Mouse (Mus musculus) brain, embryonic 14.5 days (tissue): Measurements from ENCODE around the gene Aknad1.

ENCODE experiments used
- CTCF ChIP-seq: fragments of 200-500 bp; IDR thresholded peaks from 2 replicates; pipeline ENCODE4 v1.5.1; 2012; ENCODE audit warnings: inconsistent platforms, mild to moderate bottlenecking, moderate library complexity, borderline replicate concordance; ENCODE audit not compliant: insufficient read depth, insufficient read length; ENCODE audit errors: extremely low read depth
- POLR2A ChIP-seq: fragments of 200-500 bp; IDR thresholded peaks from 2 replicates; pipeline ENCODE4 v1.6.1; 2012; ENCODE audit warnings: mild to moderate bottlenecking, inconsistent platforms, borderline replicate concordance; ENCODE audit not compliant: poor library complexity, insufficient read depth, insufficient read length, severe bottlenecking; ENCODE audit errors: extremely low read depth

- TF ChIP-seq CTCF (no peak), POLR2A (no peak)
Observed at GRCm38 (mm10) chr3:108788455-108788794, 49.0 kb downstream of the Aknad1 start.
